Mouse (Mus musculus): ENCODE measurements around the gene Mia3.
"Not testable (repeated sequence)": the region's sequence is repeated elsewhere in the genome, so short reads cannot be mapped to it uniquely, and the experiment has no call there.

GRCm38 (mm10) chr1:183379376-183379775, 10.0 kb upstream of the Mia3 start:
- not testable (repeated sequence) for TF ChIP-seq EP300 (IDR thresholded peaks at IDR 0.05; ENCODE audit: low read length); MAZ (IDR thresholded peaks at IDR 0.05; ENCODE audit: low read depth, low read length); POLR2AphosphoS2 (IDR thresholded peaks at IDR 0.05; ENCODE audit: low read depth, low read length); CTCF (conservative IDR thresholded peaks at IDR 0.05 in 1 of 2, IDR thresholded peaks at IDR 0.05 in 1 of 2; ENCODE audit: low read depth in 2 of 2, low read length in 2 of 2); POLR2A (IDR thresholded peaks at IDR 0.05; ENCODE audit: low read depth, low read length); UBTF (IDR thresholded peaks at IDR 0.05; ENCODE audit: low read depth, low read length); MAFK (IDR thresholded peaks at IDR 0.05; ENCODE audit: insufficient replicate concordance, low read length); NRF1 (IDR thresholded peaks at IDR 0.05; ENCODE audit: low read depth, low read length); HCFC1 (IDR thresholded peaks at IDR 0.05; ENCODE audit: low read depth, low read length); ZNF384 (IDR thresholded peaks at IDR 0.05; ENCODE audit: low read depth, low read length); MEF2A (IDR thresholded peaks at IDR 0.05; ENCODE audit: borderline replicate concordance, low read depth, low read length); KAT2A (IDR thresholded peaks at IDR 0.05; ENCODE audit: insufficient replicate concordance, low read length); RAD21 (IDR thresholded peaks at IDR 0.05; ENCODE audit: low read depth, low read length)

Measured in CH12.LX (cell line).